Mouse (Mus musculus) midbrain, embryonic 16.5 days (tissue): ENCODE measurements around the gene Rhbdd2. TPM values are rescaled to one million over a fixed set of nuclear protein-coding genes. Genes with fewer than 3 reads are reported as not detected.

Experiments used
- ATAC-seq: fragments of 200-750 bp; cut with Nextera tagmentation; 2 replicates; pipeline ENCODE4 v1.8.0; 2017; ENCODE audit warnings: moderate TSS enrichment
- H3K27ac ChIP-seq: fragments of 300-500 bp; sonication (generic); 2 replicates; pipeline ENCODE4 v1.5.1; 2014; ENCODE audit warnings: mild to moderate bottlenecking, low read length, mixed read lengths
- H3K27me3 ChIP-seq: fragments of 300-500 bp; sonication (generic); 2 replicates; pipeline ENCODE4 v1.6.1; 2014; ENCODE audit warnings: low read depth, low read length, mixed read lengths; ENCODE audit not compliant: control insufficient read depth, insufficient read depth
- H3K36me3 ChIP-seq: fragments of 300-500 bp; sonication (generic); 2 replicates; pipeline ENCODE4 v1.6.1; 2014; ENCODE audit warnings: mild to moderate bottlenecking, low read length, moderate library complexity, mixed read lengths; ENCODE audit not compliant: control insufficient read depth, insufficient read depth
- H3K4me1 ChIP-seq: fragments of 300-500 bp; sonication (generic); 2 replicates; pipeline ENCODE4 v1.6.1; 2014; ENCODE audit warnings: mild to moderate bottlenecking, low read length, mixed read lengths; ENCODE audit not compliant: control insufficient read depth, insufficient read depth
- H3K4me2 ChIP-seq: fragments of 300-500 bp; sonication (generic); 2 replicates; pipeline ENCODE4 v1.6.1; 2014; ENCODE audit warnings: mild to moderate bottlenecking, low read length, mixed read lengths
- H3K4me3 ChIP-seq: fragments of 300-500 bp; sonication (generic); 2 replicates; pipeline ENCODE4 v1.5.1; 2014; ENCODE audit warnings: low read depth, mild to moderate bottlenecking, low read length, moderate library complexity, mixed read lengths
- H3K9ac ChIP-seq: fragments of 300-500 bp; sonication (generic); 2 replicates; pipeline ENCODE4 v1.6.1; 2014; ENCODE audit warnings: low read depth, low read length, mixed read lengths
- H3K9me3 ChIP-seq: fragments of 300-500 bp; sonication (generic); replicated peaks from 2 replicates; pipeline ENCODE4 v1.6.1; 2014; ENCODE audit warnings: mild to moderate bottlenecking, low read length, mixed read lengths; ENCODE audit not compliant: control insufficient read depth, poor library complexity, severe bottlenecking
- WGBS: fragments of 180-500 bp; shearing (Covaris S2); extraction: QIAGEN DNeasy Blood & Tissue Kit; methylation state at CpG from one replicate; pipeline ENCODE4 v1.1.7; 2014; 5-methylcytosine and 5-hydroxymethylcytosine counted together
- polyA plus RNA-seq: library from polyadenylated mRNA; unstranded; fragments of >200 nt; fragmentation: Nextera tagmentation; extraction: Ambion mirVana; gene quantifications from 2 replicates; pipeline ENCODE4 v1.2.1, GENCODE M21; 2015

Rhbdd2 gene
- polyA plus RNA-seq, 1 experiment from 2014 or later: 86.9 TPM

- 100% methylated on average over 1 of the region's 1 CpGs for WGBS
- Histone ChIP-seq H3K4me2 (no peak overlapping the region), H3K4me1 (no peaks in the 10 kb centered on the region), H3K36me3 (peaks cover 29% of the 10 kb centered on the region), H3K9ac (no peak overlapping the region), H3K4me3 (no peak overlapping the region), H3K27me3 (no peaks in the 10 kb centered on the region), H3K9me3 (no peaks in the 10 kb centered on the region), H3K27ac (no peak overlapping the region)
- no peak for ATAC-seq
Measured at GRCm38 (mm10) chr5:135641028-135641427, 8.6 kb downstream of the Rhbdd2 start.

- no peaks in the 10 kb centered on the region for H3K27me3 ChIP-seq
- no peak for ATAC-seq
- H3K9ac ChIP-seq: no peak overlapping the region
- H3K9me3 ChIP-seq: no peaks in the 10 kb centered on the region
- 86% methylated on average over 10 of the region's 10 CpGs for WGBS
- no peak overlapping the region for H3K4me2 ChIP-seq
- H3K27ac ChIP-seq: no peak overlapping the region
- H3K4me1 ChIP-seq: no peaks in the 10 kb centered on the region
- H3K4me3 ChIP-seq: no peak overlapping the region
- H3K36me3 ChIP-seq: peaks cover 15% of the 10 kb centered on the region
Measured at GRCm38 (mm10) chr5:135642686-135643551, 10.5 kb downstream of the Rhbdd2 start.

- WGBS: 100% methylated on average over 1 of the region's 1 CpGs
- no peak for ATAC-seq
- H3K36me3 ChIP-seq: peaks cover 12% of the 10 kb centered on the region
Measured at GRCm38 (mm10) chr5:135643552-135643842, 11.1 kb downstream of the Rhbdd2 start.

GRCm38 (mm10) chr5:135643869-135644268 lies 11.5 kb downstream of the Rhbdd2 start:
- no peak for ATAC-seq
- no peak overlapping the region for H3K4me3 ChIP-seq
- WGBS: 93% methylated on average over 8 of the region's 8 CpGs
- peaks cover 12% of the 10 kb centered on the region for H3K36me3 ChIP-seq
- H3K27ac ChIP-seq: no peak overlapping the region
- no peak overlapping the region for H3K9ac ChIP-seq
- H3K4me2 ChIP-seq: no peak overlapping the region
- no peaks in the 10 kb centered on the region for H3K9me3 ChIP-seq
- no peaks in the 10 kb centered on the region for H3K27me3 ChIP-seq
- no peaks in the 10 kb centered on the region for H3K4me1 ChIP-seq

More at GRCm38 (mm10) chr5:135643552-135643842, 11.1 kb downstream of the Rhbdd2 start:
- Histone ChIP-seq H3K27ac (no peak overlapping the region), H3K4me1 (no peaks in the 10 kb centered on the region), H3K4me3 (no peak overlapping the region), H3K27me3 (no peaks in the 10 kb centered on the region), H3K4me2 (no peak overlapping the region), H3K9ac (no peak overlapping the region), H3K9me3 (no peaks in the 10 kb centered on the region)

GRCm38 (mm10) chr5:135645330-135645729 lies 12.9 kb downstream of the Rhbdd2 start:
- ATAC-seq: no peak
- Histone ChIP-seq H3K4me2 (no peak overlapping the region), H3K27me3 (no peaks in the 10 kb centered on the region), H3K9me3 (no peaks in the 10 kb centered on the region), H3K4me3 (no peak overlapping the region), H3K4me1 (no peaks in the 10 kb centered on the region), H3K27ac (no peak overlapping the region), H3K9ac (no peak overlapping the region), H3K36me3 (peaks cover 8% of the 10 kb centered on the region)
- 81% methylated on average over 5 of the region's 5 CpGs for WGBS

GRCm38 (mm10) chr5:135646038-135646437 lies 13.6 kb downstream of the Rhbdd2 start:
- 84% methylated on average over 6 of the region's 6 CpGs for WGBS

GRCm38 (mm10) chr5:135648461-135649308 lies 16.3 kb downstream of the Rhbdd2 start:
- no peaks in the 10 kb centered on the region for H3K27me3 ChIP-seq
- no peak overlapping the region for H3K9ac ChIP-seq
- H3K4me3 ChIP-seq: no peak overlapping the region
- WGBS: 83% methylated on average over 9 of the region's 9 CpGs
- H3K9me3 ChIP-seq: no peaks in the 10 kb centered on the region
- no peak overlapping the region for H3K4me2 ChIP-seq
- no peaks in the 10 kb centered on the region for H3K4me1 ChIP-seq
- no peak overlapping the region for H3K27ac ChIP-seq
- no peaks in the 10 kb centered on the region for H3K36me3 ChIP-seq
- ATAC-seq: no peak

More at GRCm38 (mm10) chr5:135646038-135646437, 13.6 kb downstream of the Rhbdd2 start:
- H3K9me3 ChIP-seq: no peaks in the 10 kb centered on the region
- no peak overlapping the region for H3K4me3 ChIP-seq
- no peaks in the 10 kb centered on the region for H3K4me1 ChIP-seq
- H3K27me3 ChIP-seq: no peaks in the 10 kb centered on the region
- H3K9ac ChIP-seq: no peak overlapping the region
- no peak overlapping the region for H3K27ac ChIP-seq
- no peak for ATAC-seq
- H3K36me3 ChIP-seq: peaks cover 8% of the 10 kb centered on the region
- no peak overlapping the region for H3K4me2 ChIP-seq

- Histone ChIP-seq H3K4me1 (no peaks in the 10 kb centered on the region), H3K27ac (no peak overlapping the region), H3K9me3 (no peaks in the 10 kb centered on the region), H3K27me3 (no peaks in the 10 kb centered on the region), H3K4me2 (no peak overlapping the region), H3K36me3 (no peaks in the 10 kb centered on the region), H3K4me3 (no peak overlapping the region), H3K9ac (no peak overlapping the region)
- WGBS: 100% methylated on average over 1 of the region's 1 CpGs
- ATAC-seq: no peak
Measured at GRCm38 (mm10) chr5:135649309-135649633, 16.9 kb downstream of the Rhbdd2 start.

GRCm38 (mm10) chr5:135651536-135651935 lies 19.1 kb downstream of the Rhbdd2 start:
- Histone ChIP-seq H3K9ac (no peak overlapping the region), H3K27ac (no peak overlapping the region), H3K27me3 (no peaks in the 10 kb centered on the region), H3K4me2 (no peak overlapping the region), H3K4me3 (no peak overlapping the region), H3K9me3 (no peaks in the 10 kb centered on the region), H3K36me3 (no peaks in the 10 kb centered on the region), H3K4me1 (no peaks in the 10 kb centered on the region)
- ATAC-seq: no peak
- WGBS: 79% methylated on average over 3 of the region's 3 CpGs
